ENCODE assay signal across 25 mouse cellular contexts in the genomic region with DNA sequence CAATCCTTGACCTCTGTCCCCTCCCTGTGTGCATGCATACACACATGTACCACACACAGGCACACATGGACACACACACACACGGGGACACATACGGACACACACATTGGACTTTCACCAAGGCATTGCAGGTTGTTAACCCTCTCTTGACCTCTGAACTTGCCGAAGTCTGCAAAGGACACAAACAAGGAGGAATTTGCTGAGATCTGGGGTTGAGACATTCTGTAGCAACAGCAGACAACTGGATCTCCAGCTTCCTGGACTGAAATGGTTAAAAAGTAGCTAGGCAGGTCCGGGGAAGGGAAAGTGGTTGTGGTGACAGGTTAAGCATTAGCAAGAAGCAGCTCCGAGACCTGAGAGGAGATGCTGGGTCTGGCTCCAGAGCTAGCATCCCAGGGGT. TPM values are rescaled to one million over a fixed set of nuclear protein-coding genes. Genes with fewer than 3 reads are reported as not detected.
DNase-seq lines count a peak whose midpoint lies in the region; ATAC-seq and TF ChIP-seq lines count a peak whose summit lies in the region.
"Had no signal": no experiment of that assay in that cellular context is flagged by ENCODE, and none has a peak within 500 bp of the region (broad histone marks: within the 10 kb centered on the region; RNA-seq: fewer than 3 reads in every experiment).

No protein-coding gene starts in this region.

- no peak overlapping the region for H3K9ac ChIP-seq in heart, postnatal 0 days (replicated peaks; ENCODE audit: low read depth, low read length)
- H3K9ac ChIP-seq: embryonic facial prominence, embryonic 12.5 days; forebrain, embryonic 15.5 days; heart, embryonic 12.5 days; hindbrain, embryonic 14.5 days; midbrain, embryonic 15.5 days; neural tube, embryonic 12.5 days had no signal

- no peak for TF ChIP-seq POLR2A in kidney, adult 2 months (IDR thresholded peaks at IDR 0.05; ENCODE audit: low read depth, low read length)

- no peak for TF ChIP-seq EP300 in heart, postnatal 0 days (IDR thresholded peaks at IDR 0.05; ENCODE audit: low read depth)

- H3K36me3 ChIP-seq in heart, postnatal 0 days (replicated peaks; ENCODE audit: control insufficient read depth, insufficient read depth, low read length): no peaks in the 10 kb centered on the region
- no peaks in the 10 kb centered on the region for H3K36me3 ChIP-seq in kidney, adult 2 months (ENCODE audit: control insufficient read depth, insufficient read depth, low read length)
- H3K36me3 ChIP-seq: embryonic facial prominence, embryonic 12.5 days; forebrain, embryonic 15.5 days; heart, embryonic 12.5 days; midbrain, embryonic 15.5 days; neural tube, embryonic 12.5 days had no signal

- H3K4me1 ChIP-seq in heart, postnatal 0 days (ENCODE audit: control insufficient read depth, insufficient read depth): peaks cover 33% of the 10 kb centered on the region
- H3K4me1 ChIP-seq in brown adipose tissue, adult 24 weeks (ENCODE audit: control insufficient read depth, insufficient read depth, insufficient read length, low read length): peaks cover 22% of the 10 kb centered on the region; the same call in 1 of the 2 replicates
- H3K4me1 ChIP-seq in kidney, adult 2 months (ENCODE audit: control insufficient read depth, insufficient read depth, low read length): peaks cover 19% of the 10 kb centered on the region; the same call in 1 of the 2 replicates
- H3K4me1 ChIP-seq: embryonic facial prominence, embryonic 12.5 days; midbrain, embryonic 15.5 days; neural tube, embryonic 12.5 days had no signal

- H3K4me3 ChIP-seq in heart, postnatal 0 days (ENCODE audit: low read depth, low read length): no peak overlapping the region
- H3K4me3 ChIP-seq in brown adipose tissue, adult 24 weeks (ENCODE audit: insufficient read depth, low read depth, low read length): no peak overlapping the region
- H3K4me3 ChIP-seq in kidney, adult 2 months (ENCODE audit: insufficient read depth, low read depth, low read length): no peak overlapping the region
- H3K4me3 ChIP-seq: embryonic facial prominence, embryonic 12.5 days; forebrain, embryonic 15.5 days; heart, embryonic 12.5 days; midbrain, embryonic 15.5 days; neural tube, embryonic 12.5 days had no signal

- H3K27me3 ChIP-seq in heart, postnatal 0 days (ENCODE audit: control insufficient read depth, insufficient read depth, low read length): no peaks in the 10 kb centered on the region
- H3K27me3 ChIP-seq in kidney, adult 2 months (replicated peaks; ENCODE audit: control insufficient read depth, insufficient read depth, low read length): no peaks in the 10 kb centered on the region
- H3K27me3 ChIP-seq: embryonic facial prominence, embryonic 12.5 days; forebrain, embryonic 15.5 days; heart, embryonic 12.5 days; midbrain, embryonic 15.5 days; neural tube, embryonic 12.5 days; Patski had no signal

- H3K27ac ChIP-seq in heart, postnatal 0 days (ENCODE audit: low read depth): peak overlapping the region; percentile 94
- H3K27ac ChIP-seq in brown adipose tissue, adult 24 weeks (replicated peaks; ENCODE audit: low read depth, low read length): 0 out of 2 replicates have a peak overlapping the region, but pooled peaks have one; percentile 2
- peak overlapping the region; percentile 84 for H3K27ac ChIP-seq in kidney, adult 2 months (ENCODE audit: insufficient read depth, low read depth, low read length)
- H3K27ac ChIP-seq: embryonic facial prominence, embryonic 12.5 days; forebrain, embryonic 15.5 days; hindbrain, embryonic 14.5 days; midbrain, embryonic 15.5 days; neural tube, embryonic 12.5 days had no signal

- intact Hi-C loops in heart, postnatal 14 days (cut with DNase I): no loop called here

- no peak for TF ChIP-seq CTCF in heart, postnatal 0 days (IDR thresholded peaks at IDR 0.05; ENCODE audit: low read depth)
- no peak for TF ChIP-seq CTCF in kidney, adult 2 months (conservative IDR thresholded peaks at IDR 0.05; ENCODE audit: insufficient read depth, insufficient read length, low read depth, low read length)

- no peaks in the 10 kb centered on the region; the same call in 1 of the 2 replicates for H3K9me3 ChIP-seq in heart, postnatal 0 days (replicated peaks; ENCODE audit: control insufficient read depth, low read length)
- H3K9me3 ChIP-seq: embryonic facial prominence, embryonic 12.5 days; forebrain, embryonic 15.5 days; heart, embryonic 12.5 days; midbrain, embryonic 15.5 days; neural tube, embryonic 12.5 days had no signal

- no peak overlapping the region for H3K4me2 ChIP-seq in heart, postnatal 0 days (ENCODE audit: low read depth, low read length)
- H3K4me2 ChIP-seq: embryonic facial prominence, embryonic 12.5 days; forebrain, embryonic 15.5 days; heart, embryonic 12.5 days; hindbrain, embryonic 14.5 days; liver, embryonic 11.5 days; midbrain, embryonic 15.5 days; neural tube, embryonic 12.5 days had no signal

- no peak for ATAC-seq in heart, postnatal 0 days (ENCODE audit: insufficient read depth, low read depth)
- no peak for ATAC-seq in erythroid progenitor cell, adult 5-6 weeks (replicated peaks; ENCODE audit: low FRiP score, poor library complexity, severe bottlenecking)
- ATAC-seq: forebrain, embryonic 15.5 days; inflammation-experienced regulatory T-cells, adult 6 months; midbrain, embryonic 15.5 days; Patski had no signal

- 56% methylated on average over 5 of the region's 5 CpGs for WGBS in heart, postnatal 0 days
- WGBS in kidney, adult 2 months: 27% methylated on average over 5 of the region's 5 CpGs

- DNase-seq in heart, postnatal 0 days (ENCODE audit: low spot score): no peak
- no peak for DNase-seq in heart, postnatal 14 days
- DNase-seq in kidney, adult 2 months: peak; percentile 94
- DNase-seq in kidney, postnatal 10 days: peak; percentile 48
- DNase-seq in adrenal gland, adult 18-20 months (ENCODE audit: low spot score in 2 of 2): no peak
- no peak for DNase-seq in adrenal gland, postnatal 14 days
- DNase-seq: adrenal gland, adult 2 months; cerebellum, adult 18-20 months; cerebellum, postnatal 14 days; heart, postnatal 36 days; left cerebral cortex, postnatal 4 days; lung, postnatal 4 days; thymus, adult 2 months; thymus, postnatal 4 days had no signal

RNA-seq across cellular contexts. Expression of gene Kcnj15, which starts 16.7 kb away (rescaled TPM):
- 1.0 and 1.9 TPM in 2 replicates for total RNA-seq in heart, postnatal 0 days (2014; rRNA removed; ENCODE audit: low replicate concordance)
- polyA plus RNA-seq in heart, postnatal 0 days (2015; fragmentation: Nextera tagmentation; extraction: Ambion mirVana): 0.79 and 0.86 TPM in 2 replicates
- total RNA-seq in heart, postnatal 14 days (2021): 1 to 10 TPM; 1.6 to 2.2 TPM
- polyA plus RNA-seq in brown adipose tissue, adult 24 weeks (2012; ENCODE audit: insufficient read depth, insufficient read length, missing spikeins): 3.1 and 3.3 TPM in 2 replicates
- polyA plus RNA-seq in kidney, adult 2 months (2012; rRNA removed): 311 and 327 TPM in 2 replicates
- 1 to 10 TPM in 1 of 2 experiments, under 1 TPM in 1; 0.89 to 1.7 TPM for total RNA-seq in adrenal gland, adult 18-20 months (2021)
- total RNA-seq in erythroid progenitor cell, adult 5-6 weeks (2015; ENCODE audit: low replicate concordance): not detected in 2 replicates
- total RNA-seq in erythroid progenitor cell, adult 5-6 weeks (2017; ENCODE audit: low replicate concordance): not detected in 2 replicates
- 1.0 and 1.5 TPM in 2 replicates for total RNA-seq in adrenal gland, postnatal 14 days (2021)

Comparison
In these comparisons a context has a peak if more than half of its experiments do, and no peak if none do; other contexts are left out.
1. DNase-seq: peak in kidney, adult 2 months (single experiment) and kidney, postnatal 10 days (single experiment); none in heart, postnatal 0 days (single experiment), heart, postnatal 14 days (0 of 2), adrenal gland, adult 18-20 months (0 of 2) and adrenal gland, postnatal 14 days (single experiment).
2. H3K27ac ChIP-seq: peak in every context shown above with its lines; median percentile 94 in heart, postnatal 0 days; 84 in kidney, adult 2 months; 2 in brown adipose tissue, adult 24 weeks.